Mouse (Mus musculus) cerebellum, adult 18-20 months (tissue): Measurements from ENCODE around the gene Adgrb2.
A peak's percentile ranks its signal among the peaks of the same experiment; 100 is the strongest.

ENCODE experiments used
- DNase-seq, 2 experiments: peaks; one replicate each; pipeline ENCODE4 v3.0.0; 2021

The Adgrb2 gene

DNA sequence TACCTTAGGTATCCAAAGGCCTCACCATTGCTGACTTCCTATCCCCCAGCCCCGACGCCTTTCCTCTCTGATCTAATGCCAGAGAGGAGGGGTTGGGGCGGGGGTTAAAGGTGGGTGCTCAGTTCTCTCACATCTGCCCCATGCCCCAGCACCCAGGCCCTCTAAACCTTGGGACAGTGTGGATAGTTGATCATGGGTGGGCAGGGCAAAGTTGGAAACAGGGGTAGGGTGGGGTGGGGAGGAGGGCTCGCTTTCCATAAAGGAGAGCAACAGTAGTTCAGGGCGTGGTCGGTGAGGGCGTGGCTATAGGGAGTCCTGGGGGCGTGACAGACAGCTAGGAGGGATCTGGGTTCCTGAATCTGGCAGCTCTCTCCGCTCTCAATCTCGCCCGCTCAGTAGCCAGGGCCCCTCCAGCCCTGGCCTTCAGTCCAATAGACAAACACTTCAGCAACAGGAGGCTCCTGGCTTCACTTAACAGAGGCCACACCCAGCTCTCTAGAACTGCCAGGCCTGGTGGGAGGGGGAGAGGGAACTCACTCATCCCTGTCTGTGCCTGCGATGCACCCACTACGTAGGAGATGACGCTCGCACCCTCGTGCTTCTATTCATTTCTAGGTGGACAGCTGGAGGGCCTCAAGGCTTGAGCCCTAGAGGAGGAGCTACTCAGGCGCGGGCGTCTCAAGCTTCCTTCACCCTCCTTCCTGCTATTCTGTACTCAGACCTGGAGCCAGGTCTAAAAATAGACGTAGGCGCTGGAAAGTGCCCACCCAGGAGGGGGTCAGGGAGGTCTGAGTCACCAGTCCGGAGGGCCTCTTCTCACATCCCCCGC is 52.1 kb downstream of the Adgrb2 start:
- peak; percentile 39 to 41 for DNase-seq

DNA sequence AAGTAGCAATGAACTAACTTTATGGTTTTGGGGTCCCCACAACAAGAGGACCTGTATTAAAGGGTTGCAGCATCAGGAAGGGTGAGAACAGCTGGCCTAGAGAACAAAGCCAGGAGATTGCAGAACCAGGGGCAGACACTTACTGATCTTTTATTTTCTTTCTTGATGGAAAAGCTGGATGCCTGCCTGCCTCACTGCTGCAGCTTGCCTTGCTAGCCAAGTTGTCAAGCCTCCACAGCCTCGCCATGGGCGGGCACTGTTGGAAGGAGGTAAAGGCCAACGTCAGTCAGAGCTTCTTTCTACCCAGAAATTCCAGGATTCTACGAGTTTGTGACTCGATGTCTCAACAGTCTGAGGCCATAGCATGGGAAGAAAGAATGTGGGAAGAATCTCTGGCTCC is 54.7 kb downstream of the Adgrb2 start:
- DNase-seq: no peak

DNA sequence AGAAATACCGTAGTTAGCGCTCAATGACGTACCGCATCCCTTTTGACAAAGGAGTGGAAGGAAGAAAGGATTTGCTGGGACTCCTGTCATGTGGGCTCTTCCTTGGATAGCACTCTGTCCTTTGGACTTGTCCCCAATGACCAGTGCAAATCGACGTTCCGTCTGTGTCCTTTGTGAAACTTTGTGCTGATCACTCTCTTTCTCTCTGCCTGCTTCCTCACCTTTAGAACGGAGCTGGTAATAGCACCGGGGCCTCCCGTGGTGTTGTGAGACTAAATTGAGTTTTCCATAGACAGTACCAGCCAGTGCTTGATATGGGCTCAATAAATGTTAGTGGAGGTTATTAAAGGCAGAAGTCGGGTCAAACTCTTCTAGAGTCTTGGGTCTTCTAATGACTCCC is 56.4 kb downstream of the Adgrb2 start:
- DNase-seq: no peak

DNA sequence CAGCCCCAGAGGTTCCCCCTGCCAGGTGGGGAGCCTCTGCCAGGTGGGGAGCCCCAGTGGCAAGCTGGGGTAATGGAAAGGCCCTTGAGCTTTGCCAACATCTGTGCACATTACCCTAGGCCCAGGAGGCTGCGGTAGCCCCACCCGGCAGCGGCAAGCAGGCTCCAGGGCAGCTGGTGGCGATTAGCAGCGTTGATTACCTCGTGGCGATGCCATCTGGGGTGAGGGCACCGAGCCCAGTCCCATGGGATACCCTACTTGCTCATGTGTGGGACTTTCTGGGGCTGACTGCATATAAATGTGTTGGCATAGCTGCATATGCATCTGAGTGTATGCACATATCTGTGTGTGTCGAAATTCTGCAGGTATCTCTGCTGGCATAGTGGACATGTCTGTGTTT is 59.5 kb downstream of the Adgrb2 start:
- peak in 1 of 2 experiments; percentile 26 for DNase-seq

DNA sequence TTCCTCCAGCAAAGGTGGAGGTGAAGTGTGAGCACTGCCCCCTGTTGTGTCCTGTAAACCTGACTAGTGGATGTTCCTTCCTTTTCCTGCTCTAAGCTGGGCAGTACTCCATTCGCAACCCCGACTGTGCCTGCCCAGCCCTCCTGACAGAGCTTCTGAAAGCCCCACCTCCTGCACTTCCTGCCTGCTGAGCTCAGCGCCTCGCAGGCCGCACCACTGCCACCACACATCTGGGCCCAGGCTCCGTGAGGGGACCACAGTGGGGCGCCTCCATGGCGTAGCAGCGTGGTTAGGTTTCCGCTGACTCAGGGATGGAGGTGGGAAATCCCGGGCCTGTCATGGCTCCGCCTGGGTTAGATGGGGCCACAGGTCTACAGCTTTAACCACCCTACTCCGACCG is 60.9 kb downstream of the Adgrb2 start:
- no peak for DNase-seq

DNA sequence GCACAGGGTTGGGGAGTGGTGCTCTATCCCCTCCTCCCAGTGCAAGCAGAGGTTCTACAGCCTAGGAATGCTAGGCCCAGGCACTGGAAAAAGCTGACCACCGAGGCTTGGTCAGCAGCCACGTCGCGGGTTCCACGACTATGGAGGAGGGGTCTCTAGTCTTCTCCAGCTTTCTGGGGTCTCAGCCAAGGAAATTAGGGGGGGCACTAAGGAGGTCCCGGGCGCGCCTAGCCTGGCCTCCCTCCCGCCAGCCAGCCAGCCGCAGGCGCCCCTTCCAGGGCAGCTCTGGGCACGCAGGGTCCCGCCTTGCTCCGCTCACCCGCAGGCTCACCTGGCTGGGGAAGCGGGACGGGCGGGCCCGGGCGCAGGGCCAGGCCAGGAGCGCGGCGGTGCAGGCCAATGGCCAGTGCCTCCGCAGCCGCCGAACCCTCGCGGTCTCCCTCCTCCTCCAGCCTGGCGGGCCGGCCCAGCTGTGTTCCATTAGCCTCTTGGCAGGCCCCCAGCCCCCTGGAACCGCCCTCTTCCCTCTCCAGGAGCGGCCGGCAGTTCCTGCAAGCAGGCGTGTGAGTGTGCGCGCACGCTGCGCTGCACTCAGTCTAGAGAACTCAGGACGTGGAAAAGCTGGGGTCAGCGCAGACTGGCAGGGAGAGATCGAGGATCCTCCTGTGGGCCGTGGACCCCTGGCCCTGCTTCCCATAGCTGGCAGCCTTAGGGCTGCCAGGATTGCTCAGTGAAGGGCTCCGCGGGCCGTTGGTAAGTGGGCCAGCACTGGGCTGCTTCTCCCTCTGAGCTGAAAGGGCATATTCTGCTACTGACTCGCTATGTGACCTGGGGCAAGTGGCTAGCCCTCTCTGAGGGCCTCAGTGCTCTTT is 62.9 kb downstream of the Adgrb2 start, which contains the start of gene Col16a1:
Col16a1 (plus strand) TSS at position 510 of the 872 bp plus-strand sequence.
- DNase-seq: peak; percentile 59 to 63

DNA sequence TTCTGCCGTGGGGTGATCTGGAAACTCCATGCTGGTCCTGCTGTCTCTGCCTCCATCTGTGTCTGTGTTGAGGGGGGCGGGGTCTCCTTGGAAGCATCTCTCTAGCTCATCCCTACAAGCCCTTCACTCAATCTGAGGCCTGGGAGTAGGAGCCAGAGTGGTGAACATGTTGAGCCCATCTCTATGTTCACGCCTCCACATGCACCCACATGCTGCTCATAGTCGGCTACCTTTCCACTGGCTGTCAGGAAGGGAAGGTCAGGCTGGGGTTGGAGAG is 63.5 kb downstream of the Adgrb2 start:
- DNase-seq: no peak

DNA sequence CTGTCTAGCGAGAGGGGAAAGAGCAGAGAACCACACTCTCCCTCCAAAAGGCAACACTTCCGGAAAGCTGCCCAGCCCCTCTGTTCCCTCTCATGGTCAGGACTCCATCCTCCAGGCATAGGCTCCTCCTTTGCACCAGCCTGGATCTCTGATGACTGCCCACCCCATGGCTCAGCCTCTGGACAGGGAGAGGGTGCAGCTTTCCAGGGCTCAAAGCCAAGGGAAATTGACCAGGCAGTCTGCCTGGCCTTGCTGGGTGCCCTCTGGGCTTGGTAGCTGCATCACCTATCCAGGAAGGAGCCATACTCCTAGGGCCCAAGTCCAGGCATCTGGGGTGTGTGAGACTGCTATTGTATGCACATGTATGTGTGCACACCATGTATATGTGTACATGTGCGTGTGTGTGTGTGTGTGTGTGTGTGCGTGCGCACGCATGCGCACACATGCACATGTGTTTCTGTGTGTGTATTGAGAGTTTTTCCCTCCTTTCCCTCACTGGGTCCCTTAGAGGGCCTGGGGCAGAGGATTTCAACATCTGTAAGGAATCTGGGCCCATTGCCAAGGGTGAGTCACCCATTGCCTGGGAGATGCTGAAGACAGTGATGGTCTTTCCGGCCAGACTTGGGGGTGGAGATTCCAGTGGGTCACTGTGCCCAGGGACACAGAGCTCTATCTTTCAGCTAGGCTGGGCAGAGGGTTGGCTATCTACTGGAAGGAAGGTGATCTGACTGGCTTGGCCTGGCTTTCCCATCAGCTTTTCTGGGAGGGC is 65.6 kb downstream of the Adgrb2 start:
- no peak for DNase-seq

DNA sequence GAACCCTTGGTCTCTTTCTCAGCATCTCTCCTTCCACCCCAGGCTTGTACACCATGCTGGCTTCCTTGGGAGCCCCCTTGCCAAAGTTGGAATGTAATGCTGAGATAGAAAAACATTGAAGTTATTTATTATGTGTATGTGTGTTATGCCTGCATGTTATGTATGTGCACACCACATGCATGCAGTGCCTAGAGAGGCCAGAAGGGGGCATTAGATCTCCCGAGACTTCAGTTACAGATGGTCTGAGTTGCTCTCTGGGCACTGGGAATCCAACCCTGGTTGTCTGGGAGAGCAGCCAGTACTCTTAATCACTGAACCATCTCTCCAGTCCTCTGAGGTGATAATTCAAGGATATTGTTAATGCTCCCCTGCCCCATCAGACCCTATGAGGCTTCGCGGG is 67.6 kb downstream of the Adgrb2 start:
- no peak for DNase-seq

DNA sequence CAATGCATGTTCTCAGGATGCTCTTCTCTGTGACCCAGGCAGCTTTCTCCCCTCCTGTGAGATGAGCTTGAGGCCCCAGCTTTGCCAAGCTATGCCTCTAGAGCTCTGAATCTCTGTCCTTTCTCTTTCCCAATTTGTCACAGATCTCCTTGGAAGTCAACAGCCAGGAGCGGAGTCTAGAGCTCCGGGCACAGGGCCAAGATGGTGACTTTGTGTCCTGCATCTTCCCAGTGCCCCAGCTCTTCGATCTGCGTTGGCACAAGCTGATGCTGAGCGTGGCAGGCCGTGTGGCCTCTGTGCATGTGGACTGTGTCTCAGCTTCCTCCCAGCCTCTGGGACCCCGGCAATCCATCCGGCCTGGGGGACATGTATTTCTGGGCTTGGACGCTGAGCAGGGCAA is 68.4 kb downstream of the Adgrb2 start:
- no peak for DNase-seq

DNA sequence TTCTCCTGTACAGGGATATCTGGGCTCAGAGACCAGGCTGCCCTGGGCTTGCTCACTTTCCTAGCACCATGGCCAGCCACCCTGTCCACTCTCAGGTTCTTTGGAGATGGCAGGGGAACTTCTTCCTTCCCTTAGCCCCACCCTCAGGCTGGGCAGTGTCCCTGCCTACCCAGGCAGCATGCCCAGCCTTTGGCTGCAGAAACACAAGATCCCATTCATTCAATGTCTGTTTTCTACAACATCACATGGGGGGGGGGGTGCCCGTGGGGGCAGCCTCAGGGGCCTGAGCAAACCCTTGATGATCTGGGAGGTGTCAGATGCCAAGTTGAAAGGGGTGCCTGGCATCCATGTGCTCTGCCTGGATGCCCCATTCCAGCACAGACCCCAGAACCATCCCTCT is 70.1 kb downstream of the Adgrb2 start:
- DNase-seq: no peak

DNA sequence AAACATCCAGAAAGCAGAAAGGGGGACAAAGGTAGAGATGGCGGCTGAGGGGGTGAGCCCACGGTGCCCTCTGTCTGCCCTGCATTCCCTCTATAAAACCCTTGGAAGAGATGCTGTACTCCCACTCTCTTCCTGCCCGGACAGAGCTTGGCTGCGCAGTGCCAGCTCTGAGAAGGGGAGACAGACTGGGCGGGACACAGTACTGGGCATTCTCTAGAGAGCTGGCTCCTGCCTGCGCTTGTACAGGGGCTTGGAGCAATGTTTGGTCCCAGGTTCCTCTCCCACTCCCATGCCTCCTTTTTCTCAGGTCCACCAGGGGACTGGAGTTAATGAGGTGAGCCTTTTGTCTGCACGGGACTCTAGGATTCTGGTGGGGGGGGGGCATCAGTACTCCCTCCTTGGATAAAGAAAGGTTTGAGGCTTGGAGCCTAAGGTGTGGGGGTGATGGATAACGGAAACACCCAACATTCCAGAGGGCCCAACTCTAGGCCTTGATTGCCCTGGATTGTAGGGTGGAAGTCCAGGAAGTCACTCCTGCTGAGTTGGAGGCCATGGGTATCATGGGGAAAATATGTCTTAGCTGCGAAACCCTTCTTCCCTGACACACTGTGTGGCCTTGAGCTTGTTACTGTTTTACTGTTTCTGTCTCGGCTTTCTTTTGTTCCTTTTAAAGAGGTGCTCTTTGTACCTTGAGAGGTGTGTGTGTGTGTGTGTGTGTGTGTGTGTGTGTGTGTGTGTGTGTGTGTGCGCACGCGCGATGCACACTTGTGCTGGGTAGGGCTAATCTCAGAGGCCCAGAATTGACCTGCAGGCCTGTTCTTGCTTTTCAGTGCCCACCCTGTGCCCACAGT is 70.7 kb downstream of the Adgrb2 start:
- DNase-seq: no peak

DNA sequence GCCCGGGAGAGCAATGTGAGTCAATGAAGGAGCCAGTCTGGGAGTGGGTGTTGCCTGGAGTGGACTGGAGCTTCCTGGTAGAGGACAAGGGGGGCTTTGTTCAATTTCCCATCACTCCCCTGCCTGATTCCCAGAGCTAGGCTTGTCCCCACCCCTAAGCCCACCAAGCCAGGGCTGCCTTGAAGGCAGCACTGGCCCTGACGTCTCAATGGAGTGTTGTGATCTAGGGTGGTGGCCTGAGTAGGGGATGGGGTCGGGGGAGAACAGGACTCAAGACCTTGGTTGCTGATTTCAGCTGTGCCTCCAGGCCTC is 71.3 kb downstream of the Adgrb2 start:
- DNase-seq: no peak

DNA sequence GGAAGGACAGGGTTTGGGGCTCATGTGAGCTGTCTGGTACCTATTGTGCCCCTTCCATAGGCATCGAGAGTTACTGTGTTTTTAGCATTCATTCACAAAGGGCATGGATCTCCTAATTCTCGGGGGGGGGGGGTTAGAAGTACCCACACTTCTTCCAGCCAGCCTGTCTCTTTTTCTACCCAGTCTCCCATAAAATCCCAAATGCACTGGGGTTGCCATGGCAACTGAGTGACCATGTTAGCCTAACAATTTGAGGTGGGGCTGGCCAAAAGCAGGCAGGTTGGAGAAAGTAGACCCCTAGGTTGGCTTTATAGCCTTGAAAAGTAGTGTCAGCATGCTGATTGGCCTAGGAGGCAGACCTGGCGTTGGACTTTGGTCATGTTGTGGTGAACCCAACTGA is 71.8 kb downstream of the Adgrb2 start:
- no peak for DNase-seq

DNA sequence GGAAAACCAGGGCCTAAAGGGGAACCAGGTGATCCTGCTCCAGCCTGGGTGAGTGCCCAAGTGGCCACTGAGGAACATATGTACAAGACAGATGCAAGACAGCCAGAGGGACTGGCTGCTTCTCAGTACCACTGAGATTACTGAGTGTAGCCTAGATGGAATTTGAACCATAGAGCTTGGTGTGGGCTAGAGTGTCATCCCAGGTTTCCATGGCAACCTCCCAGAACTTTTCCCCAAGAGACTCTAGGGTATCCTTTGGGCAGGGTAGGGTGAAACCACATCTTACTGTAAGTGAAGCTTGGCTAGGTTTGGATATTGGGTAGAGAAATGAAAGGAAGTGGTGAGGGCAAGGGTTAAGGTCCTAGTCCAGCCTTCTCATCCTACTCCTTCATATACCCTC is 76.3 kb downstream of the Adgrb2 start:
- no peak for DNase-seq

DNA sequence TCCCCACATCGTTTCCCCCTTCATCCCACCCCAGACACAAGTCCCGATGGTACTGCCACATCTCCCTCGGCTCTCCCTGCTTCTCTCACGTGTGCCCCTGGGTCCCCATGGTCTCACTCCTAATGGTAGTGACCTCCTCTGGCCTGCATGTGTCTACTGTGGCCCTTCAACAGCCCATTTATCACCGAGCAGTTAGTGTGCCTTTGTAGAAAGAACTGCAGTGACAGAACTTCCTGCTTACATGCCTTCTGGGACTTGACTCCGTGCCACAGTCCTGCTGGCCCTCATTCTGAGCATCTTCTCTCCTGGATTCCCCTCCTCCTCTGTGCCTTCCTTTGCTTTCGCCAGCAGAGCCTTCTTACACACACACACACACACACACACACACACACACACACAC is 78.5 kb downstream of the Adgrb2 start:
- DNase-seq: no peak

DNA sequence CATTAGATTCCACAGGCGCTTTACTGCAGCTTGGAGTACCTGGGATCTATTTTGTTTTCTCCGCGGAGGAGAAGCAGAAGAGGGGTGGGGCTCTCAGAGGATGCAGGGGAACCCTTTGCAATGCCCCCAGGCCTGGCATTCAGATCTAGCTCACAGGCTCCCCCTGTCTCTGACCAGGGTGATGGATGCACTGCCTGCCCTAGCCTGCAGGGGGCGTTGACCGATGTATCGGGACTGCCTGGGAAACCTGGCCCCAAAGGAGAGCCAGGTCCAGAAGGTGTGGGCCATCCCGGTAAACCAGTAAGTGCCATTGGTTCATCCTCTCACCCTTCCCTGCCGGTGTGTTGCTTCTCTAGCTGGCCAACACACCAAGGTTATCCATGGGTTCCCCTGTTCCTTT is 82.1 kb downstream of the Adgrb2 start:
- DNase-seq: peak; percentile 45 to 50

DNA sequence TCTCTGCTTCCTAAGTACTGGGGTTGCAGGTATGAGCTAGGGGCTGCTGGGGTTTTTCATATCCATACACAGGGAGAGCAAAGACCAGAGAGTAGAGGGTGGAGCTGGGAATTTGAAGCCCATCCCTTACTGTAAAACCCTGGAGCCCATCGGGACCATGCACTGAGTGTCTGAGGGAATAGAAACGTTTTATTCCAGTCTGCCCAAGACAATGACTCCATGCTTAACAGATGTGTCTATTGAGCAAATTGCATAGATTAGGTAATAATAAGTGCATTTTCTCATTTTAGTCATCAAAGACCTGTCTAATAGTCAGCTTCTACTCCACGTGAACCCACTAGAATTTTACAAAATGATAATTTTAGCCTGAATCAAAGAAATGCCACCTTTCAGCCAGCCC is 85.9 kb downstream of the Adgrb2 start:
- DNase-seq: no peak

DNA sequence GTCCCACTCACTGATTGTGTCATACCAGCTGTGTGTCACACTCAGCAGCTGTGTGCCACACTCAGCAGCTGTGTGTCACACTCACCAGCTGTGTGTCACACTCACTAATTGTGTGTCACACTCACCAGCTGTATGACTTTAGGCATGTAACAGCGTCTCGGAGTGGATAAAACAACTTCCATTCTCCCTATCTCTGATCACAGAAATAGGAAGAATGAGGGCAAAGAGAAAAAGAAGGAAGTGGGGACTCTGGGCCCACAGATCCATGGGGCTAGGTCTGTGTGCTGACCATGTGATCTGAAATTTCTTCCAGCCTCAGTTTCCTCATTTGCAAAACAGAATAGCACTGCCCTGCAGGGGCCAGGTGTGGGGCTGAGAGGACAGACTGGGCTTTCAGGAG is 87.1 kb downstream of the Adgrb2 start:
- DNase-seq: no peak
